Mouse (Mus musculus) small intestine, adult 2 months (tissue): ENCODE results near the gene Gm37240. TPM values are rescaled to one million over a fixed set of nuclear protein-coding genes. Genes with fewer than 3 reads are reported as not detected.

ENCODE experiments used
- H3K27ac ChIP-seq: fragments of 200-500 bp; 2 replicates; pipeline ENCODE4 v1.5.1; 2012; ENCODE audit warnings: low read depth, low read length, control low read depth, inconsistent platforms; ENCODE audit not compliant: insufficient read depth
- H3K27me3 ChIP-seq: fragments of 200-500 bp; 2 replicates; pipeline ENCODE4 v1.6.1; 2012; ENCODE audit warnings: mild to moderate bottlenecking, moderate library complexity, low read length, inconsistent platforms; ENCODE audit not compliant: control insufficient read depth, insufficient read depth
- H3K36me3 ChIP-seq: fragments of 200-500 bp; 2 replicates; pipeline ENCODE4 v1.6.1; 2012; ENCODE audit warnings: mild to moderate bottlenecking, low read length, control low read depth, inconsistent platforms; ENCODE audit not compliant: control insufficient read depth, insufficient read depth
- H3K4me1 ChIP-seq: fragments of 200-500 bp; 2 replicates; pipeline ENCODE4 v1.6.1; 2012; ENCODE audit warnings: low read length, inconsistent platforms, mixed read lengths; ENCODE audit not compliant: control insufficient read depth, insufficient read depth, insufficient read length
- H3K4me3 ChIP-seq: fragments of 200-500 bp; 2 replicates; pipeline ENCODE4 v1.5.1; 2012; ENCODE audit warnings: low read depth, mild to moderate bottlenecking, control low read depth, inconsistent platforms, low read length, moderate library complexity
- CTCF ChIP-seq: fragments of 200-500 bp; IDR thresholded peaks from 2 replicates; pipeline ENCODE4 v1.5.1; 2012; ENCODE audit warnings: low read depth, mild to moderate bottlenecking, control low read depth, inconsistent platforms, low read length, moderate library complexity, mixed read lengths; ENCODE audit not compliant: insufficient replicate concordance, insufficient read length; ENCODE audit errors: extremely low read depth
- POLR2A ChIP-seq: fragments of 200-500 bp; IDR thresholded peaks from 2 replicates; pipeline ENCODE4 v1.6.1; 2012; ENCODE audit warnings: low read depth, mild to moderate bottlenecking, control low read depth, inconsistent platforms, low read length, moderate library complexity
- WGBS: fragments of 180-500 bp; shearing (Covaris S2); methylation state at CpG from one replicate; pipeline ENCODE4 v1.1.7; 2018; 5-methylcytosine and 5-hydroxymethylcytosine counted together
- polyA plus RNA-seq: library from polyadenylated mRNA; depleted of rRNA; stranded (reverse); fragments of >200 nt; gene quantifications from 2 replicates; pipeline ENCODE4 v1.2.3, GENCODE M21; 2012

Gm37240 gene
- polyA plus RNA-seq, 1 experiment: 58.2 TPM

- Histone ChIP-seq H3K36me3 (no peaks in the 10 kb centered on the region), H3K4me1 (no peaks in the 10 kb centered on the region), H3K4me3 (no peak overlapping the region), H3K27me3 (no peaks in the 10 kb centered on the region; the same call in 1 of the 2 replicates), H3K27ac (no peak overlapping the region)
- TF ChIP-seq POLR2A (no peak), CTCF (no peak)
- 70% methylated on average over 3 of the region's 3 CpGs for WGBS
These were observed 387.2 kb downstream of the Gm37240 start for GRCm38 (mm10) chr3:85500096-85500495.

- no peak overlapping the region for H3K27ac ChIP-seq
- 77% methylated on average over 4 of the region's 4 CpGs for WGBS
- H3K4me1 ChIP-seq: no peaks in the 10 kb centered on the region
- H3K36me3 ChIP-seq: no peaks in the 10 kb centered on the region
- no peak for TF ChIP-seq CTCF
- H3K4me3 ChIP-seq: no peak overlapping the region
- no peaks in the 10 kb centered on the region for H3K27me3 ChIP-seq
These were observed 391.2 kb downstream of the Gm37240 start for GRCm38 (mm10) chr3:85496146-85496545.

- Histone ChIP-seq H3K36me3 (no peaks in the 10 kb centered on the region), H3K4me3 (no peak overlapping the region), H3K27me3 (no peaks in the 10 kb centered on the region), H3K27ac (no peak overlapping the region), H3K4me1 (no peaks in the 10 kb centered on the region)
- no peak for TF ChIP-seq CTCF
- no peak for TF ChIP-seq POLR2A
- WGBS: 69% methylated on average over 8 of the region's 8 CpGs
These were observed 393.5 kb downstream of the Gm37240 start for GRCm38 (mm10) chr3:85493796-85494195.

GRCm38 (mm10) chr3:85490204-85490603, 397.1 kb downstream of the Gm37240 start:
- Histone ChIP-seq H3K36me3 (no peaks in the 10 kb centered on the region), H3K27ac (no peak overlapping the region), H3K4me1 (no peaks in the 10 kb centered on the region), H3K4me3 (no peak overlapping the region), H3K27me3 (no peaks in the 10 kb centered on the region)
- TF ChIP-seq CTCF: no peak
- TF ChIP-seq POLR2A: no peak
- WGBS: 86% methylated on average over 3 of the region's 3 CpGs

DNA sequence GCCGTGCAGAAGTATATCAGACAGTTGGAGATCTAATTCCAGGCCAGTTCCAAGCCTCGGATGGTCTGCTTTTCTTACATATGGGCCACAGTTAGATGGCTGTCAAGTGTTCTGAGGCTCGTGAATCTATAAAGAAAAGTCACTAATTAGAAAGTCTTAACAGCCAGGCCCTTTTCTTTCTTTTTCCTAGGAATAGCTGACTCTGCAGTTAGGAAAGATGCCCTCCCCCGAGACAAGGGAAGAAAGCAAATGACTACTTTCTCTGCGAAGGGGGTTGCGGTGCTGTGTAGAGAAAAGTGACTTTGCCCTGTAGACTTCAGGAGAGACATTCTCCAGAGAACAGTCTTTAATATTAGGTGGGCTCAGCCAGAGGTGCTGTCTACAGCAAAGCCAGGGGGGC, 399.9 kb downstream of the Gm37240 start:
- WGBS: 82% methylated on average over 6 of the region's 6 CpGs
- no peak for TF ChIP-seq POLR2A
- no peaks in the 10 kb centered on the region for H3K27me3 ChIP-seq

GRCm38 (mm10) chr3:85485536-85486190, 401.7 kb downstream of the Gm37240 start:
- no peaks in the 10 kb centered on the region for H3K27me3 ChIP-seq
- no peaks in the 10 kb centered on the region for H3K4me1 ChIP-seq
- 71% methylated on average over 3 of the region's 3 CpGs for WGBS
- H3K4me3 ChIP-seq: no peak overlapping the region
- H3K27ac ChIP-seq: no peak overlapping the region
- TF ChIP-seq POLR2A: no peak
- no peak for TF ChIP-seq CTCF
- H3K36me3 ChIP-seq: no peaks in the 10 kb centered on the region

More for the DNA sequence above, 399.9 kb downstream of the Gm37240 start:
- H3K36me3 ChIP-seq: no peaks in the 10 kb centered on the region
- H3K4me3 ChIP-seq: no peak overlapping the region
- H3K4me1 ChIP-seq: no peaks in the 10 kb centered on the region
- no peak overlapping the region for H3K27ac ChIP-seq

GRCm38 (mm10) chr3:85482636-85483035, 404.7 kb downstream of the Gm37240 start:
- Histone ChIP-seq H3K4me3 (no peak overlapping the region), H3K36me3 (no peaks in the 10 kb centered on the region), H3K27ac (no peak overlapping the region), H3K4me1 (no peaks in the 10 kb centered on the region), H3K27me3 (no peaks in the 10 kb centered on the region)
- 26% methylated on average over 5 of the region's 5 CpGs for WGBS
- TF ChIP-seq POLR2A (no peak), CTCF (no peak)
